Mouse (Mus musculus) heart, postnatal 0 days (tissue): Measurements from ENCODE around the gene Rph3a. TPM values are rescaled to one million over a fixed set of nuclear protein-coding genes. Genes with fewer than 3 reads are reported as not detected.

Experiments used
- ATAC-seq: fragments of 200-750 bp; cut with Nextera tagmentation; 2 replicates; pipeline ENCODE4 v1.8.0; 2017; ENCODE audit warnings: low read depth, moderate number of reproducible peaks, moderate library complexity; ENCODE audit not compliant: insufficient read depth
- DNase-seq: peaks from one replicate; pipeline ENCODE4 v3.0.0-alpha.2; 2016; ENCODE audit warnings: low spot score
- H3K27ac ChIP-seq: fragments of 300-500 bp; sonication (generic); 2 replicates; pipeline ENCODE4 v1.5.1; 2014; ENCODE audit warnings: low read depth, mild to moderate bottlenecking
- H3K27me3 ChIP-seq: fragments of 300-500 bp; sonication (generic); 2 replicates; pipeline ENCODE4 v1.6.1; 2014; ENCODE audit warnings: low read length, mixed read lengths; ENCODE audit not compliant: control insufficient read depth, insufficient read depth
- H3K36me3 ChIP-seq: fragments of 300-500 bp; sonication (generic); replicated peaks from 2 replicates; pipeline ENCODE4 v1.6.1; 2014; ENCODE audit warnings: low read length, mixed read lengths; ENCODE audit not compliant: control insufficient read depth, insufficient read depth
- H3K4me1 ChIP-seq: fragments of 300-500 bp; sonication (generic); 2 replicates; pipeline ENCODE4 v1.6.1; 2014; ENCODE audit warnings: antibody characterized with exemption; ENCODE audit not compliant: control insufficient read depth, insufficient read depth
- H3K4me2 ChIP-seq: fragments of 300-500 bp; sonication (generic); 2 replicates; pipeline ENCODE4 v1.6.1; 2014; ENCODE audit warnings: low read depth, mild to moderate bottlenecking, low read length, moderate library complexity
- H3K4me3 ChIP-seq: fragments of 300-500 bp; sonication (generic); 2 replicates; pipeline ENCODE4 v1.5.1; 2014; ENCODE audit warnings: low read depth, low read length
- H3K9ac ChIP-seq: fragments of 300-500 bp; sonication (generic); replicated peaks from 2 replicates; pipeline ENCODE4 v1.6.1; 2014; ENCODE audit warnings: low read depth, low read length, mixed read lengths
- H3K9me3 ChIP-seq: fragments of 300-500 bp; sonication (generic); replicated peaks from 2 replicates; pipeline ENCODE4 v1.6.1; 2016; ENCODE audit warnings: low read length; ENCODE audit not compliant: control insufficient read depth
- CTCF ChIP-seq: IDR thresholded peaks from 2 replicates; pipeline ENCODE4 v1.5.1; 2016; ENCODE audit warnings: antibody characterized with exemption, control low read depth, low read depth
- EP300 ChIP-seq: IDR thresholded peaks from 2 replicates; pipeline ENCODE4 v1.6.1; 2016; ENCODE audit warnings: antibody characterized with exemption, low read depth
- WGBS: fragments of 180-500 bp; shearing (Covaris S2); extraction: QIAGEN DNeasy Blood & Tissue Kit; methylation state at CpG from one replicate; pipeline ENCODE4 v1.1.7; 2014; 5-methylcytosine and 5-hydroxymethylcytosine counted together
- polyA plus RNA-seq: library from polyadenylated mRNA; unstranded; fragments of >200 nt; fragmentation: Nextera tagmentation; extraction: Ambion mirVana; gene quantifications from 2 replicates; pipeline ENCODE4 v1.2.1, GENCODE M21; 2015
- total RNA-seq: library from RNA; depleted of rRNA; stranded (reverse); fragments of >200 nt; gene quantifications from 2 replicates; pipeline ENCODE4 v1.2.3, GENCODE M21; 2014; ENCODE audit warnings: low replicate concordance; rRNA removed

Rph3a gene
- total RNA-seq: not detected in 2 replicates
- not detected in 2 replicates for polyA plus RNA-seq

GRCm38 (mm10) chr5:121009811-121010569, at the start of gene Rph3a:
Gene Rph3a, minus strand, starts transcription at chr5:121010092.
- DNase-seq (no peak), ATAC-seq (no peak)
- Histone ChIP-seq H3K4me2 (no peak within 1 kb of the TSS), H3K27me3 (peaks cover 20% of the 10 kb centered on the region), H3K27ac (no peak within 1 kb of the TSS), H3K4me3 (no peak within 1 kb of the TSS), H3K9me3 (no peaks in the 10 kb centered on the region), H3K4me1 (no peaks in the 10 kb centered on the region), H3K36me3 (no peaks in the 10 kb centered on the region), H3K9ac (no peak within 1 kb of the TSS)
- TF ChIP-seq EP300: no peak
- no peak for TF ChIP-seq CTCF
- 65% methylated on average over 12 of the region's 12 CpGs for WGBS

GRCm38 (mm10) chr5:121058261-121058660, 48.4 kb upstream of the Rph3a start:
- Histone ChIP-seq H3K27ac (no peak overlapping the region), H3K4me1 (no peaks in the 10 kb centered on the region), H3K9me3 (no peaks in the 10 kb centered on the region), H3K9ac (no peak overlapping the region), H3K27me3 (no peaks in the 10 kb centered on the region), H3K36me3 (no peaks in the 10 kb centered on the region), H3K4me3 (no peak overlapping the region), H3K4me2 (no peak overlapping the region)
- DNase-seq (no peak), ATAC-seq (no peak)
- TF ChIP-seq EP300: no peak
- no peak for TF ChIP-seq CTCF
- 85% methylated on average over 11 of the region's 11 CpGs for WGBS

DNA sequence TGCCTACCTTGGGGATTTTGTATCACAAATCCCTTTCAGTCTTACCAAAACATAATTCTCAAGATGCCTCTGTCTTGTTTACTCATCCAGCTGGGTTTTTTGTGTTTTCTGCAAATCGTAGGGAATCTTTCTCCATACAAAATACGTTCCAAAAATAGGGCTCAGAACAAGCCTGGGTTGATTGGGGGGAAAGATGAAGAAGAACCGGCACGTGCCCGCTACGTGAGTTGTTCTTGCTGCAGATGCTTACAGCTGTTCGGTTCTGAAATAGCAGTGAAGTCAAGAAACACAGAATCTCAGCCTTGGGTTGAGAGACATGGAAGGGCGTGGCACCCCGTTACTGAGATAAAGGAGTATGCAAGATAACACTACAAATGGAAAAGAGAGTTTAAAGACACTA, 44.0 kb upstream of the Rph3a start:
- H3K27me3 ChIP-seq: no peaks in the 10 kb centered on the region
- no peaks in the 10 kb centered on the region for H3K4me1 ChIP-seq
- no peak overlapping the region for H3K9ac ChIP-seq
- H3K4me3 ChIP-seq: no peak overlapping the region
- H3K9me3 ChIP-seq: no peaks in the 10 kb centered on the region
- DNase-seq: no peak
- TF ChIP-seq CTCF (no peak), EP300 (no peak)
- H3K4me2 ChIP-seq: no peak overlapping the region
- no peaks in the 10 kb centered on the region for H3K36me3 ChIP-seq
- ATAC-seq: no peak
- WGBS: 59% methylated on average over 9 of the region's 9 CpGs
- no peak overlapping the region for H3K27ac ChIP-seq

DNA sequence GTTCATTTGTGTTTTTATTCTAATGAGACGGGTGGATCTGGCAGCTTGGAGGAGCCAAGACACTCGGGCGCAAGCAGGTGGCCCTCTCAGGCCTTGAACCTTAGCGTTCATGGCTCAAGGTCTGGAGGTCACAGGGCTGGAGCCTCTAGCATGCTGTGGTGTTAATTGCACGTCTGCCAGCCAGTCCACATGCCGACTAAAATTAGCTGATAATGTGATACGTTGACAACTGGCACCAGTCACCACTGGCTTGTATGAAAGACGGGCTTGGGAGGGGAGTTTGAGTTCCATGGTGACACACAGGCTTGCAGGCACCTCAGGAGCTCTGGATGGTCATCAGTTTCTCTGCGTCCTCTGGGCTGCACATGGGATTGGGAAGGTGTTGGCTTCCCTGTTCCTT, 31.9 kb upstream of the Rph3a start:
- Histone ChIP-seq H3K4me3 (no peak overlapping the region), H3K36me3 (no peaks in the 10 kb centered on the region), H3K27me3 (no peaks in the 10 kb centered on the region), H3K4me2 (no peak overlapping the region), H3K9ac (no peak overlapping the region), H3K9me3 (no peaks in the 10 kb centered on the region), H3K27ac (no peak overlapping the region), H3K4me1 (no peaks in the 10 kb centered on the region)
- 24% methylated on average over 9 of the region's 9 CpGs for WGBS
- DNase-seq: no peak
- no peak for ATAC-seq
- no peak for TF ChIP-seq CTCF
- no peak for TF ChIP-seq EP300

- Histone ChIP-seq H3K4me2 (no peak overlapping the region), H3K27ac (no peak overlapping the region), H3K9me3 (no peaks in the 10 kb centered on the region), H3K27me3 (no peaks in the 10 kb centered on the region), H3K4me1 (no peaks in the 10 kb centered on the region), H3K4me3 (no peak overlapping the region), H3K36me3 (no peaks in the 10 kb centered on the region), H3K9ac (no peak overlapping the region)
- no peak for ATAC-seq
- TF ChIP-seq CTCF: no peak
- TF ChIP-seq EP300: no peak
- DNase-seq: no peak
- WGBS: 81% methylated on average over 9 of the region's 9 CpGs
Observed at GRCm38 (mm10) chr5:121039465-121039864, 29.6 kb upstream of the Rph3a start.

DNA sequence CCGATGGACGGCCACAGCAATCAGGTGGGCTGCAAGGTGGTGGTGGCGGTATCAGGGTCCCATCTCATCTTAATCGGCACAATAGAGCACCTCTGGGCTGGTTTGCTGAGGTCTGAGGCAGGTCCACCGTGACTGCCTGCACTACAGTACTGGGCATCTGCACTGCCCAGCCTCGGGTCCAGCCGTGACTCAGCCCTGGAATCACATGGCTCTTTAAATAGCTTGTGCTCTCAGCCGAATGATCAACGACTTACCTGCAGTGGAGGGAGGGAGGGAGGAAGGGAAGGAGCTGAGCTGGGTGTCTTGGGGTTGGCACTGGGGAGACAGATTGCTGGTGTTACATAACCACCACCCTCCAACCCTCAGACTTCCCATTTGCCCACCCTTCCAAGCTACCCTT, 20.3 kb upstream of the Rph3a start:
- no peaks in the 10 kb centered on the region for H3K36me3 ChIP-seq
- no peak overlapping the region for H3K4me2 ChIP-seq
- 59% methylated on average over 9 of the region's 9 CpGs for WGBS
- no peaks in the 10 kb centered on the region for H3K9me3 ChIP-seq
- H3K4me3 ChIP-seq: no peak overlapping the region
- no peak for ATAC-seq
- H3K4me1 ChIP-seq: no peaks in the 10 kb centered on the region
- H3K27ac ChIP-seq: no peak overlapping the region
- DNase-seq: no peak
- no peak overlapping the region for H3K9ac ChIP-seq
- TF ChIP-seq CTCF (no peak), EP300 (no peak)
- no peaks in the 10 kb centered on the region for H3K27me3 ChIP-seq
